Mouse (Mus musculus) urinary bladder, postnatal 10 days (tissue): ENCODE results near the gene Pmpca.

Source experiments
- DNase-seq: peaks from one replicate; pipeline ENCODE4 v3.0.0; 2022; ENCODE audit warnings: low spot score

The Pmpca gene

GRCm38 (mm10) chr2:26389154-26389690, at the start of gene Pmpca, which contains the start of gene Entr1:
TSS of gene Pmpca (plus strand) at chr2:26389339.
TSS of gene Entr1 (minus strand) at chr2:26389316.
- peak; percentile 27 for DNase-seq

GRCm38 (mm10) chr2:26341510-26341981, 47.6 kb upstream of the Pmpca start:
- no peak for DNase-seq

GRCm38 (mm10) chr2:26342044-26342443, 47.1 kb upstream of the Pmpca start:
- peak; percentile 29 for DNase-seq

GRCm38 (mm10) chr2:26342609-26343490, 46.3 kb upstream of the Pmpca start:
- no peak for DNase-seq

- no peak for DNase-seq
Observed at GRCm38 (mm10) chr2:26348241-26348640, 40.9 kb upstream of the Pmpca start.

- peak; percentile 74 for DNase-seq
Observed at GRCm38 (mm10) chr2:26351358-26352290, 37.5 kb upstream of the Pmpca start, which contains the start of gene Dnlz. TSS of gene Dnlz (minus strand) at chr2:26352110.

GRCm38 (mm10) chr2:26352291-26352910, 36.7 kb upstream of the Pmpca start:
- DNase-seq: no peak

GRCm38 (mm10) chr2:26353066-26353980, 35.8 kb upstream of the Pmpca start:
- DNase-seq: no peak

GRCm38 (mm10) chr2:26354401-26354800, 34.7 kb upstream of the Pmpca start:
- no peak for DNase-seq

GRCm38 (mm10) chr2:26356231-26356630, 32.9 kb upstream of the Pmpca start:
- no peak for DNase-seq

GRCm38 (mm10) chr2:26356678-26357077, 32.5 kb upstream of the Pmpca start:
- no peak for DNase-seq

- DNase-seq: no peak
Observed at GRCm38 (mm10) chr2:26357484-26357883, 31.7 kb upstream of the Pmpca start.

- DNase-seq: no peak
Observed at GRCm38 (mm10) chr2:26358667-26359320, 30.3 kb upstream of the Pmpca start.

GRCm38 (mm10) chr2:26359983-26360382, 29.2 kb upstream of the Pmpca start:
- no peak for DNase-seq

- DNase-seq: no peak
Observed at GRCm38 (mm10) chr2:26360772-26361171, 28.4 kb upstream of the Pmpca start, which contains the start of gene Card9. TSS of gene Card9 (minus strand) at chr2:26360918.

- no peak for DNase-seq
Observed at GRCm38 (mm10) chr2:26362991-26363390, 26.1 kb upstream of the Pmpca start.

GRCm38 (mm10) chr2:26363481-26363880, 25.7 kb upstream of the Pmpca start:
- no peak for DNase-seq

GRCm38 (mm10) chr2:26364738-26365465, 24.2 kb upstream of the Pmpca start:
- no peak for DNase-seq

GRCm38 (mm10) chr2:26367911-26368310, 21.2 kb upstream of the Pmpca start:
- no peak for DNase-seq
